Mouse (Mus musculus) spleen, adult 2 months (tissue): ENCODE results near the gene Atp5d.

Experiments used
- CTCF ChIP-seq: fragments of 200-500 bp; IDR thresholded peaks from 2 replicates; pipeline ENCODE4 v1.5.1; 2011; ENCODE audit warnings: mild to moderate bottlenecking, inconsistent platforms; ENCODE audit not compliant: insufficient read depth, insufficient read length, insufficient replicate concordance; ENCODE audit errors: extremely low read depth
- POLR2A ChIP-seq: fragments of 200-500 bp; IDR thresholded peaks from 2 replicates; pipeline ENCODE4 v1.6.1; 2011; ENCODE audit warnings: low read depth, low read length, inconsistent platforms

DNA sequence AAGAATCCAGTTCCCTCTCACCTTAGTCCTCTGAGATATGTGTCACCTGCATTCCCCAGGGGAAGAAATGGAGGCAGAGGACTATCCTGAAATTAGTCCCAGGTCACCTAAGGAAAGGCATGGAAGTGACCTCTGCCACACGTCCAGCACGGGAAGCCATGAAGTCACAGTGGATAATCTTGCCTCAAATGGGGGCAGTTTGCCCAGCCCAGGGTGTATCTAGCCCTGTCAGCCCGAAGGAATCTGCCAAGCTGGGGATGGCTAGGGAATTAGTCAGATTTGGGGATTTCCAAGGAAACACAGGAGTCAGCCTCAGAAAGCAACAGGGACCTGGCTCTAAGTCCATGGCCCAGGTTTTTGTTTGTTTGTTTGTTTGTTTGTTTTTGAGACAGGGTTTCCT is 34.3 kb upstream of the Atp5d start:
- TF ChIP-seq POLR2A, result no peak
- TF ChIP-seq CTCF, result no peak
